Mouse (Mus musculus): Measurements from ENCODE around the gene Cdh23.

- no peak for TF ChIP-seq POLR2A (IDR thresholded peaks at IDR 0.05; ENCODE audit: borderline replicate concordance, low read depth, low read length)
- no peak for TF ChIP-seq CTCF (IDR thresholded peaks at IDR 0.05; ENCODE audit: low read depth, low read length)
Measured at GRCm38 (mm10) chr10:60272241-60272640, 424.0 kb downstream of the Cdh23 start.

Data from bone marrow macrophage, adult 2 months (primary cell).